Mouse (Mus musculus) MEL (cell line): ENCODE measurements around the gene 1700069L16Rik.

Experiments used
- CTCF ChIP-seq, 3 experiments: IDR thresholded peaks in 2 of 3; conservative IDR thresholded peaks in 1 of 3; 2 replicates each; pipeline ENCODE4 v1.5.1; 2011 to 2012; ENCODE audit warnings: low read length in 3 of 3, low read depth in 2 of 3, mild to moderate bottlenecking in 2 of 3, improper control_type of control experiment in 1 of 3, inconsistent platforms in 1 of 3, mixed read lengths in 1 of 3, moderate library complexity in 1 of 3; ENCODE audit not compliant: control insufficient read depth in 1 of 3, insufficient read depth in 1 of 3, poor library complexity in 1 of 3, severe bottlenecking in 1 of 3
- EP300 ChIP-seq, 2 experiments: IDR thresholded peaks; 2 replicates each; pipeline ENCODE4 v1.6.1; 2011; ENCODE audit warnings: improper control_type of control experiment in 2 of 2, low read length in 2 of 2, low read depth in 1 of 2, mild to moderate bottlenecking in 1 of 2
- MEF2A ChIP-seq: IDR thresholded peaks from 2 replicates; pipeline ENCODE4 v1.6.1; 2014; ENCODE audit warnings: low read depth, mild to moderate bottlenecking, inconsistent platforms, low read length, improper control_type of control experiment; ENCODE audit not compliant: poor library complexity, insufficient replicate concordance, severe bottlenecking; ENCODE audit errors: extremely low read depth
- NRF1 ChIP-seq: IDR thresholded peaks from 2 replicates; pipeline ENCODE4 v1.6.1; 2014; ENCODE audit warnings: low read depth, mild to moderate bottlenecking, inconsistent platforms, low read length, improper control_type of control experiment, moderate library complexity; ENCODE audit not compliant: poor library complexity, insufficient read depth, severe bottlenecking
- POLR2A ChIP-seq, 2 experiments: IDR thresholded peaks; 2 replicates each; pipeline ENCODE4 v1.6.1; 2011 to 2012; ENCODE audit warnings: low read length in 2 of 2, mild to moderate bottlenecking in 2 of 2, control low read depth in 1 of 2, improper control_type of control experiment in 1 of 2, low read depth in 1 of 2, moderate library complexity in 1 of 2; ENCODE audit not compliant: control insufficient read depth in 1 of 2, insufficient read depth in 1 of 2, poor library complexity in 1 of 2
- POLR2AphosphoS5 ChIP-seq: IDR thresholded peaks from 2 replicates; pipeline ENCODE4 v1.6.1; 2012; ENCODE audit warnings: low read depth, borderline replicate concordance, mild to moderate bottlenecking, inconsistent platforms, low read length, moderate library complexity, mixed read lengths
- RAD21 ChIP-seq: IDR thresholded peaks from 2 replicates; pipeline ENCODE4 v1.6.1; 2011; ENCODE audit warnings: mild to moderate bottlenecking, low read depth, low read length, improper control_type of control experiment
- TCF12 ChIP-seq: IDR thresholded peaks from 2 replicates; pipeline ENCODE4 v1.6.1; 2014; ENCODE audit warnings: low read depth, mild to moderate bottlenecking, inconsistent platforms, low read length, improper control_type of control experiment, moderate library complexity
- ZKSCAN1 ChIP-seq: IDR thresholded peaks from 2 replicates; pipeline ENCODE4 v1.6.1; 2012; ENCODE audit warnings: low read depth, mild to moderate bottlenecking, inconsistent platforms, low read length, improper control_type of control experiment, moderate library complexity
- ZNF384 ChIP-seq: IDR thresholded peaks from 2 replicates; pipeline ENCODE4 v1.6.1; 2012; ENCODE audit warnings: low read depth, mild to moderate bottlenecking, inconsistent platforms, low read length, improper control_type of control experiment

DNA sequence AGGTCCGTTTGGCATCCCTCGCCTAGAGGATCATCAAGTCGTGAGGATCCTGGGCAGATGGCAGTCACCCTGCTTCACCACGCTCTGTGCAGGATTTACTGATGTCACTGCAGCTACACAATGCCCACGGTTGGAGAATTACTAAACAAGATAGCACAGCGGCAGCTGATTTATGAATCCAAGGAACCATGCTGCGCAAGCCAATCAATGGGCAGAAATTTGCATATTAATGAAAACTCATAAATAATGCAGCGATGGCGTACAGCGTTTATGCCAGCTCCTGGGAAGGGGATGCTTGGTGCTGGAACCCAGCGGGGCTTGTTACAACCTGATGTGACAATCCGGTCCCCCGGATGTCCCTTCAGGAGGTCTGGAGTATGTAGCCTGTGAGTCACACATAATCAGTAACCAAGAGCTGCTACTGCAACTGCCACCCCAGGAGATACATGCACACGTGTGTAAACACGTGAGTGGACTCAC is 34.5 kb downstream of the 1700069L16Rik start:
- TF ChIP-seq CTCF (IDR thresholded peaks at IDR 0.05 in 2 of 3, conservative IDR thresholded peaks at IDR 0.05 in 1 of 3; ENCODE audit: control insufficient read depth in 1 of 3, insufficient read depth in 1 of 3, low read depth in 2 of 3, low read length in 3 of 3, poor library complexity in 1 of 3, severe bottlenecking in 1 of 3) (no peak), ZNF384 (no peak), EP300 (IDR thresholded peaks at IDR 0.05; ENCODE audit: low read depth in 1 of 2, low read length in 2 of 2) (no peak), MEF2A (no peak), NRF1 (no peak), TCF12 (no peak), RAD21 (no peak), POLR2AphosphoS5 (no peak), POLR2A (IDR thresholded peaks at IDR 0.05; ENCODE audit: control insufficient read depth in 1 of 2, insufficient read depth in 1 of 2, low read depth in 1 of 2, low read length in 2 of 2, poor library complexity in 1 of 2) (no peak), ZKSCAN1 (no peak)
